In genomic region chr14:59330499-59330898, GRCm38 (mm10) we compare ENCODE assay signal across 12 mouse cellular contexts. TPM values are rescaled to one million over a fixed set of nuclear protein-coding genes. Genes with fewer than 3 reads are reported as not detected.
A peak's percentile ranks its signal among the peaks of the same experiment; 100 is the strongest.
DNase-seq lines count a peak whose midpoint lies in the region; ATAC-seq and TF ChIP-seq lines count a peak whose summit lies in the region.
"Not testable (repeated sequence)": the region's sequence is repeated elsewhere in the genome, so short reads cannot be mapped to it uniquely, and the experiment has no call there.
"Had no signal": no experiment of that assay in that cellular context is flagged by ENCODE, and none has a peak within 500 bp of the region (broad histone marks: within the 10 kb centered on the region; RNA-seq: fewer than 3 reads in every experiment).

No protein-coding gene starts in this region.

- peak; percentile 39; the same call in 1 of the 2 replicates for TF ChIP-seq CTCF in kidney, adult 2 months (conservative IDR thresholded peaks at IDR 0.05; ENCODE audit: insufficient read depth, insufficient read length, low read depth, low read length)
- TF ChIP-seq CTCF in left cerebral cortex, adult 2 months (IDR thresholded peaks at IDR 0.05): peak; percentile 52

- DNase-seq in adrenal gland, postnatal 14 days: peak; percentile 25
- peak; percentile 20 for DNase-seq in embryo, embryonic 9.5 days (ENCODE audit: extremely low spot score)
- peak; percentile 8 for DNase-seq in kidney, adult 2 months
- DNase-seq in left cerebral cortex, adult 2 months (ENCODE audit: extremely low spot score in 1 of 2, low spot score in 2 of 2): peak; percentile 15 to 35
- peak; percentile 41 for DNase-seq in lung, postnatal 36 days
- peak; percentile 41 to 52 for DNase-seq in right cerebral cortex, postnatal 10 days (ENCODE audit: low spot score in 2 of 2)
- DNase-seq in urinary bladder, postnatal 36 days (ENCODE audit: low spot score in 2 of 2): peak; percentile 63

- H3K36me3 ChIP-seq in kidney, adult 2 months (ENCODE audit: control insufficient read depth, insufficient read depth, low read length): not testable (repeated sequence)

- not testable (repeated sequence) for TF ChIP-seq POLR2A in kidney, adult 2 months (IDR thresholded peaks at IDR 0.05; ENCODE audit: low read depth, low read length)

- not testable (repeated sequence) for H3K27ac ChIP-seq in kidney, adult 2 months (ENCODE audit: insufficient read depth, low read depth, low read length); left cerebral cortex, adult 2 months

- not testable (repeated sequence) for H3K4me1 ChIP-seq in kidney, adult 2 months (ENCODE audit: control insufficient read depth, insufficient read depth, low read length)

- H3K4me3 ChIP-seq in kidney, adult 2 months (ENCODE audit: insufficient read depth, low read depth, low read length); left cerebral cortex, adult 2 months: not testable (repeated sequence)

- not testable (repeated sequence) for H3K27me3 ChIP-seq in kidney, adult 2 months (replicated peaks; ENCODE audit: control insufficient read depth, insufficient read depth, low read length)

- 56% methylated on average over 3 of the region's 3 CpGs for WGBS in kidney, adult 2 months

- intact Hi-C loops in left cerebral cortex, adult 2 months (cut with DNase I): loop anchor here (5.0 kb wide), 1 partner anchor 227 kb away; no protein-coding TSS in a partner anchor

- peak; percentile 40; the same call in 1 of the 2 replicates for ATAC-seq in granulocyte monocyte progenitor cell, adult 5-6 weeks (replicated peaks; ENCODE audit: poor library complexity, severe bottlenecking)

RNA-seq across cellular contexts. Expression of gene Phf11b, which starts 10.7 kb away (rescaled TPM):
- total RNA-seq in adrenal gland, postnatal 14 days (2021): 0.82 and 3.0 TPM in 2 replicates
- total RNA-seq in granulocyte monocyte progenitor cell, adult 5-6 weeks (2014; fragmentation: Nextera tagmentation): 1.2 TPM in 1 of 2 replicates, not detected in the other
- total RNA-seq in granulocyte monocyte progenitor cell, adult 5-6 weeks (2017): 1.8 and 4.2 TPM in 2 replicates
- polyA plus RNA-seq in kidney, adult 2 months (2012; rRNA removed): 1.1 and 2.3 TPM in 2 replicates
- total RNA-seq in left cerebral cortex, adult 2 months (2021): not detected
- polyA plus RNA-seq: erythroblast, embryonic 14.5 days; testis, adult 2 months had no signal

RNA-seq across cellular contexts. Expression of gene Phf11a, which starts 33.2 kb away (rescaled TPM):
- total RNA-seq in adrenal gland, postnatal 14 days (2021): 0.37 and 0.56 TPM in 2 replicates
- not detected in 2 replicates for total RNA-seq in granulocyte monocyte progenitor cell, adult 5-6 weeks (2014; fragmentation: Nextera tagmentation)
- not detected in 2 replicates for total RNA-seq in granulocyte monocyte progenitor cell, adult 5-6 weeks (2017)
- 0.50 and 0.94 TPM in 2 replicates for polyA plus RNA-seq in kidney, adult 2 months (2012; rRNA removed)
- total RNA-seq in left cerebral cortex, adult 2 months (2021): not detected
- polyA plus RNA-seq: erythroblast, embryonic 14.5 days; liver, embryonic 12.5 days; neural tube, embryonic 12.5 days had no signal

RNA-seq across cellular contexts. Expression of gene Phf11d, which starts 34.8 kb away (rescaled TPM):
- total RNA-seq in adrenal gland, postnatal 14 days (2021): 4.1 and 6.5 TPM in 2 replicates
- total RNA-seq in granulocyte monocyte progenitor cell, adult 5-6 weeks (2014; fragmentation: Nextera tagmentation): not detected in 2 replicates
- total RNA-seq in granulocyte monocyte progenitor cell, adult 5-6 weeks (2017): 0.93 and 1.4 TPM in 2 replicates
- 6.3 and 8.0 TPM in 2 replicates for polyA plus RNA-seq in kidney, adult 2 months (2012; rRNA removed)
- total RNA-seq in left cerebral cortex, adult 2 months (2021): under 1 TPM; 0.63 to 0.75 TPM
- polyA plus RNA-seq: erythroblast, embryonic 14.5 days had no signal

Comparison
In these comparisons a context has a peak if more than half of its experiments do, and no peak if none do; other contexts are left out.
1. DNase-seq: peak in every context shown above with its lines; median percentile 63 in urinary bladder, postnatal 36 days; 46 in right cerebral cortex, postnatal 10 days; 41 in lung, postnatal 36 days; 25 in adrenal gland, postnatal 14 days; 25 in left cerebral cortex, adult 2 months; 20 in embryo, embryonic 9.5 days; 8 in kidney, adult 2 months.